Mouse (Mus musculus) Muller cell, postnatal 12 days (primary cell): ENCODE data around the gene Smug1.

Experiments used
- DNase-seq: peaks from one replicate; pipeline ENCODE4 v3.0.0-alpha.2; 2015; ENCODE audit errors: inconsistent ontology term

Smug1 gene

GRCm38 (mm10) chr15:103177611-103178041 is 10.7 kb upstream of the Smug1 start:
- no peak for DNase-seq

GRCm38 (mm10) chr15:103176874-103177421 is 10.1 kb upstream of the Smug1 start:
- DNase-seq: peak; percentile 59

GRCm38 (mm10) chr15:103173251-103173650 is 6.4 kb upstream of the Smug1 start:
- no peak for DNase-seq

- peak; percentile 59 for DNase-seq
Observed at GRCm38 (mm10) chr15:103172537-103172936, 5.6 kb upstream of the Smug1 start.

- DNase-seq: no peak
Observed at GRCm38 (mm10) chr15:103171276-103171675, 4.4 kb upstream of the Smug1 start.

- DNase-seq: no peak
Observed at GRCm38 (mm10) chr15:103170316-103170679, 3.4 kb upstream of the Smug1 start.

- DNase-seq: no peak
Observed at GRCm38 (mm10) chr15:103169612-103170315, 2.9 kb upstream of the Smug1 start.

GRCm38 (mm10) chr15:103168801-103169611 is 2.1 kb upstream of the Smug1 start:
- no peak for DNase-seq

- DNase-seq: no peak
Observed at GRCm38 (mm10) chr15:103167786-103168185, 894 bp upstream of the Smug1 start.

GRCm38 (mm10) chr15:103165924-103166323 is 968 bp downstream of the Smug1 start:
- DNase-seq: no peak

GRCm38 (mm10) chr15:103165379-103165778 is 1.5 kb downstream of the Smug1 start:
- DNase-seq: peak; percentile 83

GRCm38 (mm10) chr15:103163182-103163919 is 3.5 kb downstream of the Smug1 start:
- peak; percentile 89 for DNase-seq

- no peak for DNase-seq
Observed at GRCm38 (mm10) chr15:103157585-103157984, 9.3 kb downstream of the Smug1 start.

GRCm38 (mm10) chr15:103156890-103157289 is 10.0 kb downstream of the Smug1 start:
- no peak for DNase-seq

- DNase-seq: no peak
Observed at GRCm38 (mm10) chr15:103155366-103156321, 11.2 kb downstream of the Smug1 start.

- DNase-seq: no peak
Observed at GRCm38 (mm10) chr15:103152890-103153610, 13.8 kb downstream of the Smug1 start.

GRCm38 (mm10) chr15:103152371-103152770 is 14.5 kb downstream of the Smug1 start:
- no peak for DNase-seq

- no peak for DNase-seq
Observed at GRCm38 (mm10) chr15:103147779-103148178, 19.1 kb downstream of the Smug1 start.

- DNase-seq: no peak
Observed at GRCm38 (mm10) chr15:103147422-103147690, 19.5 kb downstream of the Smug1 start.

GRCm38 (mm10) chr15:103146627-103147421 is 20.1 kb downstream of the Smug1 start:
- peak; percentile 57 for DNase-seq
